Mouse (Mus musculus) Patski (cell line): ENCODE data around the gene Rpn1. TPM values are rescaled to one million over a fixed set of nuclear protein-coding genes. Genes with fewer than 3 reads are reported as not detected.

Experiments used
- ATAC-seq: fragments of 100-300 bp; one replicate; pipeline ENCODE4 v1.8.0; 2021
- CTCF ChIA-PET: fragments of 350-600 bp; sonication (Branson Sonifier 250); formaldehyde crosslinking; loops from one replicate; lab custom pipeline; 2022; ENCODE audit warnings: inconsistent platforms; lab: Charles Lee
- POLR2A ChIA-PET: fragments of 350-600 bp; sonication (Branson Sonifier 250); formaldehyde crosslinking; loops from one replicate; lab custom pipeline; 2022; ENCODE audit warnings: antibody characterized with exemption, inconsistent platforms; lab: Charles Lee
- DNase-seq: peaks from one replicate; pipeline ENCODE4 v3.0.0-alpha.2; 2011; ENCODE audit warnings: low read depth, low spot score
- H3K27me3 ChIP-seq: fragments of 371-371 bp; one replicate; pipeline ENCODE4 v1.5.1; 2021
- CTCF ChIP-seq: fragments of 100-300 bp; IDR thresholded peaks from one replicate; pipeline ENCODE4 v1.5.1; 2021
- in situ Hi-C: fragments of 300-500 bp; cut with MboI; formaldehyde crosslinking; loops from 3 replicates; pipeline ENCODE4 v1.11.1; 2018; ENCODE audit warnings: low pct_unique_long_range_greater_than_20kb, mixed read lengths
- polyA plus RNA-seq: library from polyadenylated mRNA; unstranded; gene quantifications from one replicate; pipeline ENCODE4 v1.2.3, GENCODE M21; 2021

The Rpn1 gene
- polyA plus RNA-seq, 1 experiment from 2014 or later: 218 TPM

GRCm38 (mm10) chr6:88065116-88065515 is 19.2 kb upstream of the Rpn1 start:
- no peak for ATAC-seq
- no peaks in the 10 kb centered on the region for H3K27me3 ChIP-seq
- DNase-seq: no peak
- CTCF ChIA-PET: no interaction called here
- in situ Hi-C loops: no loop called here
- no peak for TF ChIP-seq CTCF
- POLR2A ChIA-PET: no interaction called here

GRCm38 (mm10) chr6:88065968-88066367 is 18.3 kb upstream of the Rpn1 start:
- in situ Hi-C loops: no loop called here
- CTCF ChIA-PET: no interaction called here
- DNase-seq (no peak), ATAC-seq (no peak)
- H3K27me3 ChIP-seq: no peaks in the 10 kb centered on the region
- POLR2A ChIA-PET: no interaction called here
- no peak for TF ChIP-seq CTCF

GRCm38 (mm10) chr6:88067722-88068121 is 16.6 kb upstream of the Rpn1 start:
- POLR2A ChIA-PET: no interaction called here
- no peak for DNase-seq
- ATAC-seq: no peak
- no peak for TF ChIP-seq CTCF
- in situ Hi-C loops: no loop called here
- H3K27me3 ChIP-seq: no peaks in the 10 kb centered on the region
- CTCF ChIA-PET: no interaction called here

- CTCF ChIA-PET: no interaction called here
- DNase-seq: no peak
- no peak for TF ChIP-seq CTCF
- in situ Hi-C loops: no loop called here
- H3K27me3 ChIP-seq: no peaks in the 10 kb centered on the region
- POLR2A ChIA-PET: no interaction called here
- ATAC-seq: no peak
Measured at GRCm38 (mm10) chr6:88068739-88069138, 15.5 kb upstream of the Rpn1 start.

GRCm38 (mm10) chr6:88070468-88070867 is 13.8 kb upstream of the Rpn1 start:
- in situ Hi-C loops: no loop called here
- DNase-seq (no peak), ATAC-seq (no peak)
- CTCF ChIA-PET: no interaction called here
- POLR2A ChIA-PET: no interaction called here
- TF ChIP-seq CTCF: no peak
- no peaks in the 10 kb centered on the region for H3K27me3 ChIP-seq

GRCm38 (mm10) chr6:88071216-88071615 is 13.1 kb upstream of the Rpn1 start:
- ChIA-PET POLR2A (no interaction called here), CTCF (no interaction called here)
- in situ Hi-C loops: no loop called here
- ATAC-seq (no peak), DNase-seq (no peak)
- no peak for TF ChIP-seq CTCF
- no peaks in the 10 kb centered on the region for H3K27me3 ChIP-seq

- POLR2A ChIA-PET: no interaction called here
- no peaks in the 10 kb centered on the region for H3K27me3 ChIP-seq
- TF ChIP-seq CTCF: peak; percentile 89
- in situ Hi-C loops: no loop called here
- DNase-seq: no peak
- peak; percentile 79 for ATAC-seq
- CTCF ChIA-PET: interaction anchor here (0.5 to 1.0 kb wide), 2 partner anchors 77 to 371 kb away, joined by 3 read pairs; partner anchors contain the start of gene Eefsec
Measured at GRCm38 (mm10) chr6:88074752-88075554, 9.3 kb upstream of the Rpn1 start.

GRCm38 (mm10) chr6:88075960-88076517 is 8.2 kb upstream of the Rpn1 start:
- in situ Hi-C loops: no loop called here
- CTCF ChIA-PET: interaction anchor here (1.0 kb wide), 1 partner anchor 78 kb away, joined by 3 read pairs; no protein-coding TSS in a partner anchor
- ATAC-seq (no peak), DNase-seq (no peak)
- no peaks in the 10 kb centered on the region for H3K27me3 ChIP-seq
- TF ChIP-seq CTCF: no peak
- POLR2A ChIA-PET: no interaction called here

- POLR2A ChIA-PET: interaction anchor here (1.2 kb wide), 1 partner anchor 45 kb away, joined by 4 read pairs; no protein-coding TSS in a partner anchor
- no peaks in the 10 kb centered on the region for H3K27me3 ChIP-seq
- in situ Hi-C loops: no loop called here
- ATAC-seq: no peak
- DNase-seq: no peak
- TF ChIP-seq CTCF: no peak
- CTCF ChIA-PET: interaction anchor here (1.5 kb wide), 1 partner anchor 17 kb away, joined by 3 read pairs; no protein-coding TSS in a partner anchor
Measured at GRCm38 (mm10) chr6:88083095-88083494, 1.2 kb upstream of the Rpn1 start.

- ChIA-PET POLR2A (interaction anchor here (1.0 kb wide), 1 partner anchor 22 kb away, joined by 3 read pairs; no protein-coding TSS in a partner anchor), CTCF (interaction anchor here (1.5 kb wide), 1 partner anchor 17 kb away, joined by 3 read pairs; no protein-coding TSS in a partner anchor)
- in situ Hi-C loops: no loop called here
- no peak for DNase-seq
- TF ChIP-seq CTCF: no peak
- H3K27me3 ChIP-seq: no peaks in the 10 kb centered on the region
- ATAC-seq: no peak
Measured at GRCm38 (mm10) chr6:88083672-88084071, 610 bp upstream of the Rpn1 start.

GRCm38 (mm10) chr6:88088971-88089370 is 4.7 kb downstream of the Rpn1 start:
- ChIA-PET CTCF (no interaction called here), POLR2A (no interaction called here)
- H3K27me3 ChIP-seq: no peaks in the 10 kb centered on the region
- TF ChIP-seq CTCF: no peak
- DNase-seq (no peak), ATAC-seq (no peak)
- in situ Hi-C loops: loop anchor here (5.0 kb wide), 1 partner anchor 182 kb away; no protein-coding TSS in a partner anchor
